Mouse (Mus musculus): ENCODE results near the gene Apoc1. TPM values are rescaled to one million over a fixed set of nuclear protein-coding genes. Genes with fewer than 3 reads are reported as not detected.

Gene Apoc1
- total and polyA plus RNA-seq, 3 experiments = 0.35 TPM; not detected in 2

GRCm38 (mm10) chr7:19668947-19669721 lies 23.3 kb downstream of the Apoc1 start:
- Histone ChIP-seq H3K4me3 (ENCODE audit: control insufficient read depth in 1 of 2, insufficient read depth in 1 of 2, low read depth in 2 of 2, low read length in 2 of 2) (peak overlapping the region in 1 of 2 experiments; percentile 21; a peak in 2 of 4 replicates), H3K4me1 (ENCODE audit: control insufficient read depth in 1 of 2, insufficient read depth in 2 of 2, low read length in 2 of 2) (peaks cover 4% of the 10 kb centered on the region in 2 experiments; a peak in 3 of 4 replicates), H3K79me2 (ENCODE audit: control insufficient read depth, insufficient read depth, low read length, poor library complexity) (peaks cover 7% of the 10 kb centered on the region), H3K9me3 (replicated peaks; ENCODE audit: insufficient read depth, low read length) (no peaks in the 10 kb centered on the region), H3K27me3 (ENCODE audit: control insufficient read depth in 1 of 2, insufficient read depth in 2 of 2, low read length in 2 of 2) (no peaks in the 10 kb centered on the region), H3K36me3 (ENCODE audit: control insufficient read depth in 1 of 2, insufficient read depth in 2 of 2, low read length in 2 of 2) (peaks cover 0 to 7% of the 10 kb centered on the region in 2 experiments; a peak in 2 of 4 replicates), H3K9ac (ENCODE audit: control insufficient read depth, low read depth, low read length, poor library complexity, severe bottlenecking) (peak overlapping the region; percentile 43), H3K27ac (ENCODE audit: control insufficient read depth, low read depth, low read length) (no peak overlapping the region)
- peak; percentile 96 for DNase-seq (ENCODE audit: low read depth, low spot score)
- TF ChIP-seq SMC3 (IDR thresholded peaks at IDR 0.05; ENCODE audit: low read depth, low read length) (peak; percentile 90), NRF1 (IDR thresholded peaks at IDR 0.05; ENCODE audit: insufficient read depth, low read depth, low read length, poor library complexity, severe bottlenecking) (no peak), E2F4 (IDR thresholded peaks at IDR 0.05; ENCODE audit: borderline replicate concordance, low read depth, low read length) (no peak), MAZ (IDR thresholded peaks at IDR 0.05; ENCODE audit: low read depth, low read length) (0 out of 2 replicates have a peak, but pooled peaks have one; percentile 32), HCFC1 (IDR thresholded peaks at IDR 0.05; ENCODE audit: low read depth, low read length) (peak; percentile 36; the same call in 1 of the 2 replicates), SIN3A (IDR thresholded peaks at IDR 0.05; ENCODE audit: low read length) (peak; percentile 55), RCOR1 (IDR thresholded peaks at IDR 0.05; ENCODE audit: low read depth, low read length) (no peak), CTCF (IDR thresholded peaks at IDR 0.05 in 2 of 3, conservative IDR thresholded peaks at IDR 0.05 in 1 of 3; ENCODE audit: control insufficient read depth in 1 of 3, insufficient read depth in 1 of 3, low read depth in 2 of 3, low read length in 3 of 3, poor library complexity in 1 of 3, severe bottlenecking in 1 of 3) (peak; percentile 87 to 99 (median 91)), ZNF384 (IDR thresholded peaks at IDR 0.05; ENCODE audit: low read depth, low read length) (peak; percentile 89), ZC3H11A (IDR thresholded peaks at IDR 0.05; ENCODE audit: low read depth, low read length) (peak; percentile 89), ETS1 (IDR thresholded peaks at IDR 0.05; ENCODE audit: low read depth, low read length) (no peak), RAD21 (IDR thresholded peaks at IDR 0.05; ENCODE audit: low read depth, low read length) (peak; percentile 96)

GRCm38 (mm10) chr7:19667434-19667833 lies 25.0 kb downstream of the Apoc1 start:
- peak; percentile 48 for DNase-seq (ENCODE audit: low read depth, low spot score)
- no peaks in the 10 kb centered on the region for H3K9me3 ChIP-seq (replicated peaks; ENCODE audit: insufficient read depth, low read length)
- no peak overlapping the region for H3K4me3 ChIP-seq (ENCODE audit: control insufficient read depth in 1 of 2, insufficient read depth in 1 of 2, low read depth in 2 of 2, low read length in 2 of 2)
- H3K4me1 ChIP-seq (ENCODE audit: control insufficient read depth in 1 of 2, insufficient read depth in 2 of 2, low read length in 2 of 2) = peaks cover 4 to 12% of the 10 kb centered on the region in 2 experiments; a peak in 3 of 4 replicates
- no peaks in the 10 kb centered on the region for H3K27me3 ChIP-seq (ENCODE audit: control insufficient read depth in 1 of 2, insufficient read depth in 2 of 2, low read length in 2 of 2)
- H3K36me3 ChIP-seq (ENCODE audit: control insufficient read depth in 1 of 2, insufficient read depth in 2 of 2, low read length in 2 of 2) = peaks cover 0 to 11% of the 10 kb centered on the region in 2 experiments; a peak in 3 of 4 replicates
- no peak overlapping the region for H3K9ac ChIP-seq (ENCODE audit: control insufficient read depth, low read depth, low read length, poor library complexity, severe bottlenecking)
- peak overlapping the region; percentile 0; the same call in 1 of the 2 replicates for H3K27ac ChIP-seq (ENCODE audit: control insufficient read depth, low read depth, low read length)
- peaks cover 23% of the 10 kb centered on the region for H3K79me2 ChIP-seq (ENCODE audit: control insufficient read depth, insufficient read depth, low read length, poor library complexity)
- TF ChIP-seq NRF1 (IDR thresholded peaks at IDR 0.05; ENCODE audit: insufficient read depth, low read depth, low read length, poor library complexity, severe bottlenecking) = no peak
- TF ChIP-seq CHD1 (IDR thresholded peaks at IDR 0.05; ENCODE audit: low read depth, low read length) = no peak
- TF ChIP-seq CTCF (IDR thresholded peaks at IDR 0.05 in 2 of 3, conservative IDR thresholded peaks at IDR 0.05 in 1 of 3; ENCODE audit: control insufficient read depth in 1 of 3, insufficient read depth in 1 of 3, low read depth in 2 of 3, low read length in 3 of 3, poor library complexity in 1 of 3, severe bottlenecking in 1 of 3) = no peak
- no peak for TF ChIP-seq ETS1 (IDR thresholded peaks at IDR 0.05; ENCODE audit: low read depth, low read length)
- no peak for TF ChIP-seq SIN3A (IDR thresholded peaks at IDR 0.05; ENCODE audit: low read length)
- TF ChIP-seq MAFK (IDR thresholded peaks at IDR 0.05; ENCODE audit: borderline replicate concordance, low read depth, low read length) = no peak
- no peak for TF ChIP-seq RCOR1 (IDR thresholded peaks at IDR 0.05; ENCODE audit: low read depth, low read length)
- no peak; the same call in 1 of the 2 replicates for TF ChIP-seq ELF1 (IDR thresholded peaks at IDR 0.05; ENCODE audit: low read depth, low read length)
- TF ChIP-seq TCF12 (IDR thresholded peaks at IDR 0.05; ENCODE audit: low read depth, low read length) = no peak
- TF ChIP-seq GATA1 (IDR thresholded peaks at IDR 0.05; ENCODE audit: low read depth, low read length) = no peak
- TF ChIP-seq RAD21 (IDR thresholded peaks at IDR 0.05; ENCODE audit: low read depth, low read length) = no peak
- no peak for TF ChIP-seq USF1 (IDR thresholded peaks at IDR 0.05; ENCODE audit: low read depth, low read length)
- no peak for TF ChIP-seq KAT2A (conservative IDR thresholded peaks at IDR 0.05; ENCODE audit: low read depth, low read length)
